ENCODE assay signal across 8 mouse cellular contexts in genomic region chr8:89041421-89042117, GRCm38 (mm10). TPM values are rescaled to one million over a fixed set of nuclear protein-coding genes. Genes with fewer than 3 reads are reported as not detected.
DNase-seq lines count a peak whose midpoint lies in the region; ATAC-seq and TF ChIP-seq lines count a peak whose summit lies in the region.

No protein-coding gene starts in this region.

- no peaks in the 10 kb centered on the region for H3K36me3 ChIP-seq in forebrain, postnatal 0 days (ENCODE audit: insufficient read depth)
- H3K36me3 ChIP-seq in liver, embryonic 12.5 days, result no peaks in the 10 kb centered on the region
- no peaks in the 10 kb centered on the region for H3K36me3 ChIP-seq in stomach, postnatal 0 days (ENCODE audit: control insufficient read depth, insufficient read depth, low read length)

- peak overlapping the region; percentile 51 for H3K4me3 ChIP-seq in forebrain, postnatal 0 days (ENCODE audit: low read depth, low read length)
- H3K4me3 ChIP-seq in liver, embryonic 12.5 days, result peak overlapping the region; percentile 50
- peak overlapping the region; percentile 45 for H3K4me3 ChIP-seq in stomach, postnatal 0 days (ENCODE audit: low read depth, low read length)

- peak; percentile 15 for DNase-seq in ovary, postnatal 36 days (ENCODE audit: low spot score)
- no peak for DNase-seq in ovary, adult 18-20 months (ENCODE audit: low spot score)
- peak; percentile 46 for DNase-seq in forebrain, postnatal 0 days
- DNase-seq in stomach, postnatal 0 days (ENCODE audit: low spot score), result peak; percentile 39
- DNase-seq in gastrocnemius, adult 8-10 months (ENCODE audit: low spot score in 2 of 2), result no peak
- no peak for DNase-seq in frontal cortex, postnatal 10 days (ENCODE audit: low spot score in 2 of 2)
- DNase-seq in left cerebral cortex, postnatal 14 days (ENCODE audit: low spot score in 2 of 2), result no peak

- H3K9ac ChIP-seq in forebrain, postnatal 0 days, result peak overlapping the region; percentile 61
- peak overlapping the region; percentile 48 for H3K9ac ChIP-seq in liver, embryonic 12.5 days
- peak overlapping the region; percentile 53; the same call in 1 of the 2 replicates for H3K9ac ChIP-seq in stomach, postnatal 0 days (ENCODE audit: low read length)

- peaks cover 9% of the 10 kb centered on the region; the same call in 1 of the 2 replicates for H3K27me3 ChIP-seq in forebrain, postnatal 0 days (ENCODE audit: insufficient read depth, low read length)
- H3K27me3 ChIP-seq in liver, embryonic 12.5 days (replicated peaks), result peaks cover 96% of the 10 kb centered on the region
- H3K27me3 ChIP-seq in stomach, postnatal 0 days (ENCODE audit: control insufficient read depth, insufficient read depth, low read length), result peaks cover 18% of the 10 kb centered on the region; the same call in 1 of the 2 replicates

- no peak for TF ChIP-seq CTCF in forebrain, postnatal 0 days (IDR thresholded peaks at IDR 0.05; ENCODE audit: low read depth)
- TF ChIP-seq CTCF in stomach, postnatal 0 days (IDR thresholded peaks at IDR 0.05; ENCODE audit: low read depth), result no peak

- H3K9me3 ChIP-seq in forebrain, postnatal 0 days (ENCODE audit: low read length), result no peaks in the 10 kb centered on the region
- H3K9me3 ChIP-seq in liver, embryonic 12.5 days (replicated peaks), result no peaks in the 10 kb centered on the region
- H3K9me3 ChIP-seq in stomach, postnatal 0 days (ENCODE audit: control insufficient read depth, low read length), result no peaks in the 10 kb centered on the region

- WGBS in forebrain, postnatal 0 days, result 2% methylated on average over 55 of the region's 55 CpGs
- WGBS in liver, embryonic 12.5 days (ENCODE audit: insufficient replicate concordance), result under 1% methylated on average over 55 of the region's 55 CpGs
- WGBS in stomach, postnatal 0 days, result under 1% methylated on average over 55 of the region's 55 CpGs

- peaks cover 9% of the 10 kb centered on the region; the same call in 1 of the 2 replicates for H3K4me1 ChIP-seq in forebrain, postnatal 0 days (ENCODE audit: insufficient read depth)
- peaks cover 7% of the 10 kb centered on the region; the same call in 1 of the 2 replicates for H3K4me1 ChIP-seq in liver, embryonic 12.5 days
- H3K4me1 ChIP-seq in stomach, postnatal 0 days (replicated peaks; ENCODE audit: control insufficient read depth, insufficient read depth), result peaks cover 7% of the 10 kb centered on the region; the same call in 1 of the 2 replicates

- intact Hi-C loops in left cerebral cortex, postnatal 14 days (cut with DNase I), result loop anchor here (2.0 to 10.0 kb wide), 3 partner anchors 266 to 743 kb away; no protein-coding TSS in a partner anchor

- peak overlapping the region; percentile 82 for H3K4me2 ChIP-seq in forebrain, postnatal 0 days (ENCODE audit: low read depth)
- peak overlapping the region; percentile 65 for H3K4me2 ChIP-seq in liver, embryonic 12.5 days
- H3K4me2 ChIP-seq in stomach, postnatal 0 days (replicated peaks; ENCODE audit: low read depth), result peak overlapping the region; percentile 73

- no peak for ATAC-seq in forebrain, postnatal 0 days
- ATAC-seq in liver, embryonic 12.5 days, result no peak
- 0 out of 2 replicates have a peak, but pooled peaks have one; percentile 4 for ATAC-seq in stomach, postnatal 0 days (ENCODE audit: low FRiP score, low TSS enrichment)

- peak overlapping the region; percentile 84 for H3K27ac ChIP-seq in forebrain, postnatal 0 days (ENCODE audit: low read depth, low read length)
- H3K27ac ChIP-seq in liver, embryonic 12.5 days, result peak overlapping the region; percentile 50; the same call in 1 of the 2 replicates
- H3K27ac ChIP-seq in stomach, postnatal 0 days (replicated peaks), result peak overlapping the region; percentile 49; the same call in 1 of the 2 replicates

- no peak for TF ChIP-seq EP300 in stomach, postnatal 0 days (optimal IDR thresholded peaks at IDR 0.05)

RNA-seq across cellular contexts. Expression of gene Sall1, which starts 2.4 kb away (rescaled TPM):
- 9.3 and 11.1 TPM in 2 replicates for total RNA-seq in forebrain, postnatal 0 days (2014; rRNA removed)
- 3.1 and 4.7 TPM in 2 replicates for polyA plus RNA-seq in forebrain, postnatal 0 days (2015; fragmentation: Nextera tagmentation; extraction: Ambion mirVana)
- polyA plus RNA-seq in liver, embryonic 12.5 days (2016; fragmentation: Nextera tagmentation; extraction: Ambion mirVana), result 1.4 and 1.6 TPM in 2 replicates
- polyA plus RNA-seq in stomach, postnatal 0 days (2015; fragmentation: Nextera tagmentation; extraction: Ambion mirVana), result 0.76 and 0.83 TPM in 2 replicates
- total RNA-seq in gastrocnemius, adult 8-10 months (2022), result not detected
- 10 to 100 TPM; 12.1 to 13.7 TPM for total RNA-seq in left cerebral cortex, postnatal 14 days (2021)

Comparison
In these comparisons a context has a peak if more than half of its experiments do, and no peak if none do; other contexts are left out.
1. DNase-seq: peak in ovary, postnatal 36 days (single experiment), forebrain, postnatal 0 days (single experiment) and stomach, postnatal 0 days (single experiment); none in ovary, adult 18-20 months (single experiment), gastrocnemius, adult 8-10 months (0 of 2), frontal cortex, postnatal 10 days (0 of 2) and left cerebral cortex, postnatal 14 days (0 of 2).
2. RNA of gene Sall1, which starts 2.4 kb away (total RNA-seq): 12.1 to 13.7 TPM in left cerebral cortex, postnatal 14 days and 9.3 to 11.1 TPM in forebrain, postnatal 0 days; not detected in gastrocnemius, adult 8-10 months; every median in the first group is over 10 times any median in the second.
3. Peak in every context shown above with its lines, with median percentiles within 50 percentile points of each other: H3K27ac ChIP-seq, H3K4me2 ChIP-seq, H3K4me3 ChIP-seq and H3K9ac ChIP-seq.